Mouse (Mus musculus): ENCODE results near the gene Mboat1. TPM values are rescaled to one million over a fixed set of nuclear protein-coding genes. Genes with fewer than 3 reads are reported as not detected.
A peak's percentile ranks its signal among the peaks of the same experiment; 100 is the strongest.

Mboat1 gene
- polyA plus RNA-seq, 2 experiments = 5.7 to 13.3 TPM

DNA sequence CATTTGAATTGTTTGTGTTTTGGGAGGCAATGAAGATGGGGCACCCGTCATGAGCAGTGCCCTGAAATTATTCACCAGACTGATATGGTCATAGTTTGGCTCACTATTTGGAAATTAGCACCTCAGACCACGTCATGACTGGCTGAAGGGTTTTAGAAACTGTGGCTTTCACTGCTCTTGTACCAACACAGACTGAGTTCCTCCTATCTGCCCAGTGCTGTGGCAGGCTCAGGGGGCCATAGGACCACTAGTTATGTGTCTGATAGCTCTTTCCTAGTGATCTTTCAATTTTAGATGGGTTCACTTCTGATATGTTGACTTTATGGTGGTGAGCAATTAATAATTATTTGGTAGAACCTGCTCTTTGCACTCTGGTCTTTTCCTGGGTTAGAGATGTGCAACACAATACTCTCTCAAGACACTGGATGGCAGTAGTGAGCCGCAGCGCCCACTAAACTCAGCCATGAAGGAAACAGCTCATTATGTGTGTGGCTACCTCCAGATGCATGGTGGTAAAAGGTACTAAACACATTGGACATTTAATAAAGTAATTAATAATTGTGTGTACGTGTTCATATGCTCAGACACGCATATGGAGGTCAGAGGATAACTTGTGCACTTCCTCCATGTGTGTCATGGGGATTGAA is 135.9 kb downstream of the Mboat1 start:
- peak; percentile 35 for DNase-seq (ENCODE audit: low spot score)
- TF ChIP-seq POLR2A (IDR thresholded peaks at IDR 0.05; ENCODE audit: borderline replicate concordance, extremely low read depth, insufficient read depth, insufficient read length) = no peak
- no peak overlapping the region for H3K4me2 ChIP-seq (replicated peaks; ENCODE audit: low read depth, low read length, severe bottlenecking)

More for the DNA sequence above, 135.9 kb downstream of the Mboat1 start:
- 0 out of 2 replicates have a peak, but pooled peaks have one; percentile 44 for ATAC-seq (ENCODE audit: low FRiP score, low read depth)
- H3K36me3 ChIP-seq (ENCODE audit: control insufficient read depth, insufficient read depth, low read length) = no peaks in the 10 kb centered on the region
- WGBS = 19% methylated on average over 6 of the region's 6 CpGs
- no peaks in the 10 kb centered on the region for H3K4me1 ChIP-seq (ENCODE audit: control insufficient read depth, insufficient read depth, low read length)
- no peaks in the 10 kb centered on the region for H3K9me3 ChIP-seq (ENCODE audit: control insufficient read depth, low read length)
- H3K9ac ChIP-seq (ENCODE audit: low read depth, low read length, severe bottlenecking) = no peak overlapping the region
- H3K27me3 ChIP-seq (ENCODE audit: control insufficient read depth, insufficient read depth, low read length) = no peaks in the 10 kb centered on the region
- no peak overlapping the region for H3K27ac ChIP-seq (replicated peaks; ENCODE audit: low read depth, low read length)
- no peak overlapping the region for H3K4me3 ChIP-seq (replicated peaks; ENCODE audit: low read length)

Other genes starting within 250 kb of the Mboat1 start
- gene E2f3, start 150.4 kb upstream of the Mboat1 start, polyA plus RNA-seq (2012; rRNA removed) = 23.6 and 23.8 TPM in 2 replicates
- 10.2 and 11.1 TPM in 2 replicates for gene E2f3, start 150.4 kb upstream of the Mboat1 start, polyA plus RNA-seq (2014; fragmentation: Nextera tagmentation; extraction: Ambion mirVana)
- gene Agtr1a, start 200.0 kb downstream of the Mboat1 start, polyA plus RNA-seq (2012; rRNA removed) = 18.9 and 20.6 TPM in 2 replicates
- gene Agtr1a, start 200.0 kb downstream of the Mboat1 start, polyA plus RNA-seq (2014; fragmentation: Nextera tagmentation; extraction: Ambion mirVana) = 9.2 and 9.4 TPM in 2 replicates

Measured in limb, embryonic 14.5 days (tissue).